ENCODE assay signal across 10 mouse cellular contexts in the genomic region with DNA sequence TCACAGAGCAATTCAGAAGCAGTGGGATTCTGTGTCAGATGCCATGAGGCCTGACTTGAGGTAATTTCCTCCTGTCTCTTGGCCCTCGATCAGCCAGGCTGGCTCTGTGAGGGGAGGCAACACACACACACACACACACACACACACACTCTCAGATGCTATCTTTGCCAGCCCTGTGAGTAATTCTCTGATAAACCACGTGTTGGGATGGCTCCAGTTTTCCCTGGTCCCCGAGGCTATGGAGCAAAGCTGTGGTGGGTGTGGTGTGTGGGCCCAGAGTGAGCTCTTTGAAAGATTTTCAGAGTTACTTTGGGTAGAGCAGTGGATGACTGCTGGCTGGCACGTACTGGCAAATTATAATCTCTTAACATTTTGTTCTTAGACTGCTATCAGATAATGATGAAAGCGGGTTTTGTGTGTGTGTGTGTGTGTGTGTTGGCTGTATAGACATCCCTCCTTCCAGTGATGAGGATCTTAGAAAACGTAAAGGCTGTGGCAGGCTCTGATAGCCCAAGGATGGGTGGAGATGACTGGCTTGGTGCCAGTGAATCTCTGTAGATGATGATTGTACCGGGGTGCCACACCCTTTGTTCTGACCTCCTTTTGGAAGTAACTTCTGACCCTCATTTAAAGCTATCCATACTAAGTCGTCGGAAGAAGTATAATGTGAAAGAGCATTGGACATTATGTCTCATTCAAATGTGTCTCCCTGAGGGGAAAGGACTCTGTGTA.
A peak's percentile ranks its signal among the peaks of the same experiment; 100 is the strongest.
DNase-seq lines count a peak whose midpoint lies in the region; ATAC-seq and TF ChIP-seq lines count a peak whose summit lies in the region.
"Had no signal": no experiment of that assay in that cellular context is flagged by ENCODE, and none has a peak within 500 bp of the region (broad histone marks: within the 10 kb centered on the region; RNA-seq: fewer than 3 reads in every experiment).

No protein-coding gene starts in this region.

- no peaks in the 10 kb centered on the region for H3K36me3 ChIP-seq in forebrain, postnatal 0 days (ENCODE audit: insufficient read depth)
- H3K36me3 ChIP-seq: hindbrain, embryonic 10.5 days; liver, embryonic 13.5 days had no signal

- H3K9ac ChIP-seq in forebrain, postnatal 0 days, result no peak overlapping the region
- H3K9ac ChIP-seq: liver, embryonic 13.5 days had no signal

- no peaks in the 10 kb centered on the region for H3K9me3 ChIP-seq in forebrain, postnatal 0 days (ENCODE audit: low read length)
- H3K9me3 ChIP-seq: hindbrain, embryonic 10.5 days; liver, embryonic 13.5 days had no signal

- DNase-seq in adrenal gland, adult 2 months, result peak; percentile 30
- DNase-seq in adrenal gland, postnatal 4 days (ENCODE audit: low spot score in 2 of 2), result no peak
- peak; percentile 43 to 57 for DNase-seq in lung, adult 18-20 months
- DNase-seq in lung, adult 2 months, result no peak
- peak; percentile 55 to 56 for DNase-seq in layer of hippocampus, adult 2 months (ENCODE audit: low spot score in 2 of 2)
- peak; percentile 70 to 75 for DNase-seq in right cerebral cortex, postnatal 36 days (ENCODE audit: low spot score in 2 of 2)
- DNase-seq in cerebellum, adult 11 months, result no peak
- DNase-seq in forebrain, postnatal 0 days, result no peak
- DNase-seq: liver, embryonic 13.5 days had no signal

- H3K4me2 ChIP-seq in forebrain, postnatal 0 days (ENCODE audit: low read depth), result no peak overlapping the region
- H3K4me2 ChIP-seq: liver, embryonic 13.5 days had no signal

- WGBS in lung, adult 2 months, result 40% methylated on average over 9 of the region's 9 CpGs
- WGBS in forebrain, postnatal 0 days, result 72% methylated on average over 9 of the region's 9 CpGs

- peaks cover 24% of the 10 kb centered on the region for H3K4me1 ChIP-seq in lung, adult 2 months (ENCODE audit: control insufficient read depth, insufficient read depth, low read length)
- H3K4me1 ChIP-seq in forebrain, postnatal 0 days (ENCODE audit: insufficient read depth), result no peaks in the 10 kb centered on the region

- H3K4me3 ChIP-seq in lung, adult 2 months (replicated peaks; ENCODE audit: extremely low read depth, low read depth, low read length), result no peak overlapping the region
- no peak overlapping the region for H3K4me3 ChIP-seq in layer of hippocampus, adult 2 months
- H3K4me3 ChIP-seq in forebrain, postnatal 0 days (ENCODE audit: low read depth, low read length), result no peak overlapping the region
- H3K4me3 ChIP-seq: hindbrain, embryonic 10.5 days; liver, embryonic 13.5 days had no signal

- no peak for TF ChIP-seq CTCF in lung, adult 2 months (IDR thresholded peaks at IDR 0.05; ENCODE audit: insufficient read depth, low read length)
- TF ChIP-seq CTCF in layer of hippocampus, adult 2 months (conservative IDR thresholded peaks at IDR 0.05), result no peak
- no peak for TF ChIP-seq CTCF in forebrain, postnatal 0 days (IDR thresholded peaks at IDR 0.05; ENCODE audit: low read depth)

- no peak for TF ChIP-seq POLR2A in lung, adult 2 months (IDR thresholded peaks at IDR 0.05; ENCODE audit: borderline replicate concordance, extremely low read depth, low read depth, low read length)

- peak overlapping the region; percentile 65 for H3K27ac ChIP-seq in layer of hippocampus, adult 2 months
- no peak overlapping the region for H3K27ac ChIP-seq in forebrain, postnatal 0 days (ENCODE audit: low read depth, low read length)
- H3K27ac ChIP-seq: hindbrain, embryonic 10.5 days; liver, embryonic 13.5 days had no signal

- no peaks in the 10 kb centered on the region for H3K27me3 ChIP-seq in forebrain, postnatal 0 days (ENCODE audit: insufficient read depth, low read length)
- H3K27me3 ChIP-seq: liver, embryonic 13.5 days had no signal

- ATAC-seq in forebrain, postnatal 0 days, result no peak

Comparison
In these comparisons a context has a peak if more than half of its experiments do, and no peak if none do; other contexts are left out.
1. DNase-seq: peak in adrenal gland, adult 2 months (single experiment), lung, adult 18-20 months (2 of 2), layer of hippocampus, adult 2 months (2 of 2) and right cerebral cortex, postnatal 36 days (2 of 2); none in adrenal gland, postnatal 4 days (0 of 2), lung, adult 2 months (single experiment), cerebellum, adult 11 months (single experiment) and forebrain, postnatal 0 days (single experiment).